Mouse (Mus musculus) cerebellum, adult 11-12 months (tissue): ENCODE measurements around the gene Tfrc.

Experiments
- DNase-seq: peaks from one replicate; pipeline ENCODE4 v3.0.0; 2022

The Tfrc gene

GRCm38 (mm10) chr16:32650974-32651618 lies 42.4 kb downstream of the Tfrc start:
- peak; percentile 2 for DNase-seq

GRCm38 (mm10) chr16:32654071-32654733 lies 45.5 kb downstream of the Tfrc start:
- DNase-seq = no peak

GRCm38 (mm10) chr16:32655534-32655933 lies 46.8 kb downstream of the Tfrc start:
- no peak for DNase-seq

GRCm38 (mm10) chr16:32656321-32656720 lies 47.6 kb downstream of the Tfrc start:
- no peak for DNase-seq

- DNase-seq = peak; percentile 60
Measured at GRCm38 (mm10) chr16:32656794-32657193, 48.1 kb downstream of the Tfrc start.

- peak; percentile 56 for DNase-seq
Measured at GRCm38 (mm10) chr16:32657498-32658250, 49.0 kb downstream of the Tfrc start.

- DNase-seq = peak; percentile 79
Measured at GRCm38 (mm10) chr16:32658743-32659171, 50.0 kb downstream of the Tfrc start.

GRCm38 (mm10) chr16:32659385-32659784 lies 50.7 kb downstream of the Tfrc start:
- peak; percentile 82 for DNase-seq

- peak; percentile 62 for DNase-seq
Measured at GRCm38 (mm10) chr16:32660095-32660494, 51.4 kb downstream of the Tfrc start.

- peak; percentile 87 for DNase-seq
Measured at GRCm38 (mm10) chr16:32660557-32661321, 52.0 kb downstream of the Tfrc start.

GRCm38 (mm10) chr16:32661493-32661921 lies 52.8 kb downstream of the Tfrc start:
- peak; percentile 59 for DNase-seq

- DNase-seq = no peak
Measured at GRCm38 (mm10) chr16:32662372-32662771, 53.7 kb downstream of the Tfrc start.

GRCm38 (mm10) chr16:32663231-32663858 lies 54.6 kb downstream of the Tfrc start:
- peak; percentile 72 for DNase-seq

- DNase-seq = no peak
Measured at GRCm38 (mm10) chr16:32664211-32664610, 55.5 kb downstream of the Tfrc start.

- no peak for DNase-seq
Measured at GRCm38 (mm10) chr16:32665851-32666665, 57.3 kb downstream of the Tfrc start.

GRCm38 (mm10) chr16:32666671-32667551 lies 58.2 kb downstream of the Tfrc start:
- DNase-seq = no peak

- DNase-seq = no peak
Measured at GRCm38 (mm10) chr16:32667552-32667872, 58.8 kb downstream of the Tfrc start.

- no peak for DNase-seq
Measured at GRCm38 (mm10) chr16:32668030-32668429, 59.3 kb downstream of the Tfrc start.

- DNase-seq = no peak
Measured at GRCm38 (mm10) chr16:32668472-32668871, 59.8 kb downstream of the Tfrc start.

- DNase-seq = no peak
Measured at GRCm38 (mm10) chr16:32669243-32669642, 60.5 kb downstream of the Tfrc start.
